Mouse (Mus musculus) lung, postnatal 0 days (tissue): ENCODE results near the gene Sult3a2.
"Not testable (repeated sequence)": the region's sequence is repeated elsewhere in the genome, so short reads cannot be mapped to it uniquely, and the experiment has no call there.

Experiments used
- CTCF ChIP-seq: IDR thresholded peaks from 2 replicates; pipeline ENCODE4 v1.5.1; 2016; ENCODE audit warnings: antibody characterized with exemption, mild to moderate bottlenecking
- EP300 ChIP-seq: IDR thresholded peaks from 2 replicates; pipeline ENCODE4 v1.6.1; 2016; ENCODE audit warnings: antibody characterized with exemption, mild to moderate bottlenecking, control low read depth

- not testable (repeated sequence) for TF ChIP-seq CTCF, EP300
These were observed 9.9 kb upstream of the Sult3a2 start for GRCm38 (mm10) chr10:33796269-33796915.
